Mouse (Mus musculus) cerebellum, adult 18-20 months (tissue): ENCODE results near the gene Esyt1.
A peak's percentile ranks its signal among the peaks of the same experiment; 100 is the strongest.
"Not testable (repeated sequence)": the region's sequence is repeated elsewhere in the genome, so short reads cannot be mapped to it uniquely, and the experiment has no call there.

Experiments
- DNase-seq, 2 experiments: peaks; one replicate each; pipeline ENCODE4 v3.0.0; 2021

Esyt1 gene

DNA sequence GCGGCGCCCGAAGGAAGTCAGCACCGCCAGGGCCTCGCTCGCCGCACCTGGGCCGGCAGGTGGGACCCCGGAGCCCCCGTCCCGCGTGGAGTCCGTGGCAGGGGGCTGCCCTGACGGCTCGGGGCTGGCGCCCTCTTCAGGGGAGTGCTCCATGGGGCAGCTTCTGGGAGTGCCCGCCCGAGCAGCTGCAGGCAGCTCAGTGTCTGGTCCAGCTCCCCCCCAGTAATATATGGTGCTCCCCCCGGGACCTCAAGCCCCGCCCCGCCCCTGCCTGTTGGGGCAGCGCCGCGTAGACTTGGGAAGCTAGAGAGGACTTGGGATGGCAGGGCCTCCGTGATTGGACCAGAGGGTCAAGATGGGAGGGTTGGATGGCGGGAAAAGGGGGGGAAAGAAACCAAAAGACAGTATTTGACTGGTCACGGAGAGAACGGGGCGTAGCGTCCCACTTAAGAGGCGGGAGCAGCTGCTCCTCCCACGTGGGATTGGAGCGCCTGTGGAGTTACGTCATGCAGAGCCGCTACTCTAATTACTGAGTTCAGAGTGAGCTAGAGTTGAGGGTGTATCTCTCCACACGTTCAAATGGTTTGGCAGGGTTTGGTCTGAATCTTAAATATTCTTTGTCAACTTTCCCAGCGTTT, at the start of gene Esyt1:
Gene Esyt1, minus strand, starts transcription at position 201 of the 638 bp plus-strand sequence.
- DNase-seq, result peak; percentile 90 to 98

GRCm38 (mm10) chr10:128575063-128575462, 49.4 kb upstream of the Esyt1 start:
- no peak for DNase-seq

DNA sequence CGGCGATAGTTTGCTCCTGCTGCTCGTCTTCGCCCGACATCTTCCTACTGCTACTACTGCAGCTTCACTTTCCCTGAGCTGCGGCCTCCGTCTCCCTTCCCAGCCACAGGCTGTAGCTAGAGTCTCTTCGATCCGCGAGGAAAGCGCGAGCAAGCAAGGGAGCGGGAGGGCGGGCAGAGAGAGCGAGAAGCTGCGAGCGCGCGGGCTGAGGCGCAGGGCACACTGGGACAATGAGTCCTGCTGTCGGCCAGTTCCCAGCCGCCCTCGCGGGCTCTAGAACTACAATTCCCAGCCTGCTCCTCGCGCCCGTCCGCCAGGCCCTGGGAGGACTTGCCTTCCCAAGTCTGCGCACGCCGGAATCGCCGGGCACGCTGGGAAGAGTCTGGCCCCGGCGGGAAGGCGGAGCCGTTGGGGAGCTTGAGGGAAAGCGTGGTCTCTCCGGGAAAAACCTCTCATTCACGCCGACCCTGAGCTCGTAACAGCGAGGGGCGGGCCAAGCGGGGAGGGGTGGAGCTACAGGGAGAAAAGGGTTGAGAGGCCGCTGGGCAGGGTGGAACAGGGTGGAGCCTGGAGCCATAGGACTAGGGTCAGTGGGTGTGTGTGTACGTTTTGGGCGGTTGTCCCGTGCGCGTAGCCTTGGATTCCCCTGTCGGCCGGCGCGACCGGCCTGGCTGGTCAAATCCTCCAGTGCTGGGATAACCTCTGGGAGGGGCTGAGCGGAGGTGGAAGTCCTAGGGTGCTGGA, 40.3 kb upstream of the Esyt1 start, which contains the start of gene Pa2g4:
Gene Pa2g4, minus strand, starts transcription at position 200 of the 744 bp plus-strand sequence.
- peak; percentile 97 to 100 for DNase-seq

- DNase-seq, result no peak
These were observed 39.6 kb upstream of the Esyt1 start for GRCm38 (mm10) chr10:128565206-128565787.

DNA sequence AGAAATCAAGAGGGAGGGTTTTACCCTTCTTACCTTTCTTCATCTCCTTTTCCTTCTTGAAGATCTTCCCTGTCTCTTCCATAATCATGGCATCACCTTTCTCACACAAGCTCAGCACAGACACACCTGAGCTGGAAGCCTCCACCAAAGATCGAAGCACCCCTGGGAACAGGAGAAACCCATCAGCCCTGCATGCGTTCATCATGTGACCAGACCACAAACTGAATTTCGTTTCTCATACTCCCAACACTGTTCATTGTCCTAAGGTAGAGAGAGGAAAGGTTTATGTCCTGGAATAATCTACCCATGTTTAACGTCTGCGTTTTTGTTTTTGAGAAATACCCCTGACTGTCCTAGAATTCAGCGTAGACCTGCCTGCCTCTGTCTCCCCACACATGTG, 37.9 kb upstream of the Esyt1 start:
- no peak for DNase-seq

DNA sequence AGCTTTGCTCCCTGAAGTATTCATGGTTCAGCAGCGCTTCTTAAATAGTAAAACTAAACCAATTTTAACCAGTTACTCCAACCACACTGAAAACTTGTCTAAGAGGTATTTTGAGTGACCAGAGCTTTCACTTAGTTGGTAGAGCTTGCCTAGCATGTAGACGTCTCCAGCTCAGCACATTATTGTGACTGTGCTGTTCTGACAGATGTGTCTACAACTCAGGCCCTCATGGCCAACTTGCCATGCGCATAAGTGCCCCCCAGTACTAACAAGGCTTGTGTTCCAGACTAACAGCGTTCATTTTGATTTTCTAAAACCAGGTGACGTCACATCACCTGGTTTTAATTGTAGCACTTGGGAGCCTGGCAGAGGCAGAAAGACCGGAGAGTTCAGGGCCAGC, 31.3 kb upstream of the Esyt1 start:
- no peak for DNase-seq

- no peak for DNase-seq
These were observed 30.6 kb upstream of the Esyt1 start for GRCm38 (mm10) chr10:128556286-128556685.

- not testable (repeated sequence) for DNase-seq
These were observed 29.9 kb upstream of the Esyt1 start for GRCm38 (mm10) chr10:128555567-128555966.

- not testable (repeated sequence) for DNase-seq
These were observed 24.6 kb upstream of the Esyt1 start for GRCm38 (mm10) chr10:128550144-128550823.

DNA sequence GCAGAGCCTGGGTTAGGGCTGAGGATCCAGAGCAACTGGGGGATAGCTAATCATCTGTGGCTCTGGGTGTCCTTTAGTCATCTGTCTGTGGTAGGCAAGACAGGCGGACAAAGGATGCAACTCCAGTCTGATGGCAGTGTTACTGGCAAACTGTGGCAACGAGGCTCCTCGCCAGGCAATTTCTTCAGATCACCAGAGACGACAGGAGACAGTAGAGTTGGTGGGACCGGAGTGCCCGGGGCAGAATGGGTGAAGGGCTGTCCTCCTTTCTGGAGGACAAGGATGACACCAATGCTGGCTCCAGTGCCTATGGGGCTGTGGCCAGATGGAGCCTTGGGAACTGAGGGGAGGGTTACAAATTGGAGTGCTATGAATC, 24.0 kb upstream of the Esyt1 start:
- peak; percentile 43 to 54 for DNase-seq

- peak; percentile 92 to 96 for DNase-seq
These were observed 23.4 kb upstream of the Esyt1 start, which contains the start of gene Rpl41 for GRCm38 (mm10) chr10:128548947-128549681. Gene Rpl41, minus strand, starts transcription at chr10:128549305.

GRCm38 (mm10) chr10:128548051-128548791, 22.6 kb upstream of the Esyt1 start:
- DNase-seq, result peak in 1 of 2 experiments; percentile 61

- peak; percentile 92 to 97 for DNase-seq
These were observed 21.8 kb upstream of the Esyt1 start, which contains the start of gene Zc3h10 for GRCm38 (mm10) chr10:128547361-128548032. Gene Zc3h10, minus strand, starts transcription at chr10:128547774.

DNA sequence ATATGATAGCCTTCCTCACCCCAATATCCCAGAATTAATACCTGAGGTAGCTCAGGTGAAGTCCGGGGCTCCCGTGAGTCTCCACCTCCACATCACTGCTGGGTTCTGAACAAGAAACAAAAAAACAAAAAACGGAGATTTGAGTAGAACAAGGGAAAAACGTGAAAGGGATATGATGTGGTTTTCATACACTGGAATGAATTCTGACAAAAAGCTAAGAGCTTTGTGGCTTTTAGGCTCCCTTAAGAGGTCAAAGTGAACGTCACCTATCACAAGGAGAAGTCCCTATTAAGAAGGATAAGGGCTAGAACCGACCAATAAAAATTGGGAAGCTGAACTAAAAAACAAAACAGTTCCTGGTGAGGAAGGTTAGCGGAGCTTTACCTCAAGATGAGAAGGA, 21.1 kb upstream of the Esyt1 start:
- no peak for DNase-seq

DNA sequence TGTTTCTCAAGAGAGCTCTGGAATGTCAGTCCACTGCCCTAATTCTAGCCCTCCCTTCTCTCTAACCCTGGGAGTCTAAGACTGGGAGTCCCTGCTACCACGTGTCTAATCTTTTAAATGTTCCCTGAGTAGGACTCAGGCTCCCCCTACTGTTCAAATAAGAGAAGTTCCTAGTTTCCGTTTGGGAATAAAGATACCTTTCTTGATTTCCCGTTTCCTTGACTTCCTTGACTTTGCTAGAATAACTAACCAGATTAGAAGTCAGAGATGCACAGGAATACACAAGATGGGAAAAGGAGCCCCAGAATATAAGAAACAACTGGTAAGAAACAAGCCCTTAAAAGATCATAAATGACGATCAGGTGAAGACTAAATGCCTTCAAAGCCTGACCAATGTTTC, 20.7 kb upstream of the Esyt1 start:
- DNase-seq, result peak in 1 of 2 experiments; percentile 21

- no peak for DNase-seq
These were observed 19.9 kb upstream of the Esyt1 start for GRCm38 (mm10) chr10:128545570-128545898.

GRCm38 (mm10) chr10:128544674-128545569, 19.3 kb upstream of the Esyt1 start:
- DNase-seq, result no peak

- no peak for DNase-seq
These were observed 18.5 kb upstream of the Esyt1 start for GRCm38 (mm10) chr10:128544151-128544657.

DNA sequence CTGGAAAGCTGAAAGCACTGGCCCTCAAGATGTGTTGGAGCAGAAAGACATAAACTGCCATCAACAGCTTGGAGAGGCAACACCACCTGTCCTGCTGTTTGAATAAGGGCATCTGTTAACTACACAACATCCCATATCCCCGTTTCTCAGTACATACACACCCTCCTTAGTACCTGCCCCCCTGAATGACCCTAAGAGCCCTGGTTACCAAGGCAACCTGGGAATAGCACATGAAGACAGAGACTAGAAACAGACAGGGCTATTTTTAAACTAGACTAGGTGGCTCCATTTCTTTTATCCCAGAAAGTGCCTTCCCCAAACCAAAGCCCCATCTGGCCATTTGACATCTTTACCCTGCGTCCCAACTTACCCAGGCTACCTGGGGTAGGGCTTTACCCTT, 17.4 kb upstream of the Esyt1 start:
- DNase-seq, result no peak

DNA sequence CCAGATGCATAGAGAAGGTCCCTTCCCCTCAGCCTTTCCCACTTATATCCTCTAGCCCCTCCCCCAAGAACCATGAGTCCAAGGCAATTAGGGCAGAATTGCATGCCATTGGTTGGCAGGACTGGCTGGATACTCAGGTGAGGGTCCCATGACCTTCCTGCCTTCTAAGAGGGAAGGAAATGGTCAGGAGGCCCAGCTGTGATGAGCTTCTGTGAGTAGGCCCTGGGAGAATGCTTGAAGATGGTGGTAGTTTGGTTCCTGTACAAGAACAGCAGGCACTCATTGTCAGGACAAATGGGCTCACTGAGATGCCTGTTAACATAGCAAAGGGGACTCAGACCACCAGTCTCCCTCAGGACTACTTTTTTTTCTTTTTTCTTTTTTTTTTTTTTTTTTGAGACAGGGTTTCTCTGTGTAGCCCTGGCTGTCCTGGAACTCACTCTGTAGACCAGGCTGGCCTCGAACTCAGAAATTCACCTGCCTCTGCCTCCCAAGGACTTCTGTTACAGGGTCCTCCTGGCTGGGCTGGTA, 12.7 kb upstream of the Esyt1 start:
- DNase-seq, result no peak
